Mouse (Mus musculus) intestine, embryonic 15.5 days (tissue): ENCODE measurements around the gene Rab26. TPM values are rescaled to one million over a fixed set of nuclear protein-coding genes. Genes with fewer than 3 reads are reported as not detected.

Source experiments
- ATAC-seq: fragments of 200-750 bp; cut with Nextera tagmentation; 2 replicates; pipeline ENCODE4 v1.8.0; 2017; ENCODE audit warnings: moderate TSS enrichment, moderate library complexity
- H3K27ac ChIP-seq: fragments of 300-500 bp; sonication (generic); 2 replicates; pipeline ENCODE4 v1.5.1; 2015; ENCODE audit warnings: mild to moderate bottlenecking, inconsistent platforms
- H3K27me3 ChIP-seq: fragments of 300-500 bp; sonication (generic); replicated peaks from 2 replicates; pipeline ENCODE4 v1.6.1; 2015; ENCODE audit warnings: inconsistent platforms
- H3K36me3 ChIP-seq: fragments of 300-500 bp; sonication (generic); 2 replicates; pipeline ENCODE4 v1.6.1; 2015; ENCODE audit warnings: inconsistent platforms
- H3K4me1 ChIP-seq: fragments of 300-500 bp; sonication (generic); replicated peaks from 2 replicates; pipeline ENCODE4 v1.6.1; 2015; ENCODE audit warnings: inconsistent platforms
- H3K4me2 ChIP-seq: fragments of 300-500 bp; sonication (generic); replicated peaks from 2 replicates; pipeline ENCODE4 v1.6.1; 2015; ENCODE audit warnings: mild to moderate bottlenecking, inconsistent platforms
- H3K4me3 ChIP-seq: fragments of 300-500 bp; sonication (generic); replicated peaks from 2 replicates; pipeline ENCODE4 v1.5.1; 2015; ENCODE audit warnings: inconsistent platforms
- H3K9ac ChIP-seq: fragments of 300-500 bp; sonication (generic); 2 replicates; pipeline ENCODE4 v1.6.1; 2015; ENCODE audit warnings: inconsistent platforms
- H3K9me3 ChIP-seq: fragments of 300-500 bp; sonication (generic); 2 replicates; pipeline ENCODE4 v1.6.1; 2016; ENCODE audit warnings: inconsistent platforms
- whole genome bisulfite sequencing: fragments of 180-500 bp; shearing (Covaris S2); methylation state at CpG from one replicate; pipeline ENCODE4 v1.1.7; 2015; 5-methylcytosine and 5-hydroxymethylcytosine counted together
- polyA plus RNA-seq: library from polyadenylated mRNA; unstranded; fragments of >200 nt; fragmentation: Nextera tagmentation; extraction: Ambion mirVana; gene quantifications from 2 replicates; pipeline ENCODE4 v1.2.1, GENCODE M21; 2015

The Rab26 gene
- polyA plus RNA-seq, 1 experiment from 2014 or later: 5.2 TPM

GRCm38 (mm10) chr17:24560301-24561028 lies 26.5 kb upstream of the Rab26 start:
- H3K4me1 ChIP-seq: peaks cover 27% of the 10 kb centered on the region
- no peak overlapping the region for H3K27ac ChIP-seq
- no peaks in the 10 kb centered on the region for H3K36me3 ChIP-seq
- no peak overlapping the region for H3K9ac ChIP-seq
- no peak for ATAC-seq
- H3K27me3 ChIP-seq: no peaks in the 10 kb centered on the region
- no peak overlapping the region for H3K4me3 ChIP-seq
- H3K4me2 ChIP-seq: no peak overlapping the region
- 83% methylated on average over 5 of the region's 5 CpGs for WGBS
- H3K9me3 ChIP-seq: no peaks in the 10 kb centered on the region

- ATAC-seq: peak; percentile 69
- 61% methylated on average over 3 of the region's 3 CpGs for WGBS
- Histone ChIP-seq H3K36me3 (no peaks in the 10 kb centered on the region), H3K9me3 (no peaks in the 10 kb centered on the region), H3K9ac (peak overlapping the region; percentile 12; the same call in 1 of the 2 replicates), H3K27me3 (no peaks in the 10 kb centered on the region), H3K27ac (peak overlapping the region; percentile 85), H3K4me3 (no peak overlapping the region), H3K4me2 (peak overlapping the region; percentile 33; the same call in 1 of the 2 replicates), H3K4me1 (peaks cover 24% of the 10 kb centered on the region)
Measured at GRCm38 (mm10) chr17:24559146-24559545, 25.1 kb upstream of the Rab26 start.

- peak overlapping the region; percentile 85 for H3K27ac ChIP-seq
- no peaks in the 10 kb centered on the region for H3K9me3 ChIP-seq
- H3K27me3 ChIP-seq: no peaks in the 10 kb centered on the region
- peak overlapping the region; percentile 33; the same call in 1 of the 2 replicates for H3K4me2 ChIP-seq
- ATAC-seq: peak; percentile 67
- WGBS: 40% methylated on average over 4 of the region's 4 CpGs
- H3K4me1 ChIP-seq: peaks cover 24% of the 10 kb centered on the region
- 0 out of 2 replicates have a peak overlapping the region, but pooled peaks have one; percentile 12 for H3K9ac ChIP-seq
- H3K4me3 ChIP-seq: no peak overlapping the region
- no peaks in the 10 kb centered on the region for H3K36me3 ChIP-seq
Measured at GRCm38 (mm10) chr17:24558600-24559099, 24.6 kb upstream of the Rab26 start.

GRCm38 (mm10) chr17:24557091-24557490 lies 23.1 kb upstream of the Rab26 start:
- Histone ChIP-seq H3K27me3 (no peaks in the 10 kb centered on the region), H3K27ac (no peak overlapping the region; the same call in 1 of the 2 replicates)
- WGBS: 66% methylated on average over 7 of the region's 7 CpGs

GRCm38 (mm10) chr17:24551050-24551444 lies 17.0 kb upstream of the Rab26 start:
- Histone ChIP-seq H3K9me3 (no peaks in the 10 kb centered on the region), H3K4me3 (peak overlapping the region; percentile 95), H3K9ac (peak overlapping the region; percentile 97), H3K27me3 (no peaks in the 10 kb centered on the region), H3K4me1 (peaks cover 17% of the 10 kb centered on the region), H3K27ac (no peak overlapping the region), H3K4me2 (peak overlapping the region; percentile 83), H3K36me3 (no peaks in the 10 kb centered on the region)
- 57% methylated on average over 3 of the region's 3 CpGs for WGBS
- ATAC-seq: no peak

More at GRCm38 (mm10) chr17:24557091-24557490, 23.1 kb upstream of the Rab26 start:
- H3K9ac ChIP-seq: no peak overlapping the region
- H3K4me3 ChIP-seq: no peak overlapping the region
- no peaks in the 10 kb centered on the region for H3K9me3 ChIP-seq
- H3K4me2 ChIP-seq: no peak overlapping the region
- H3K36me3 ChIP-seq: no peaks in the 10 kb centered on the region
- ATAC-seq: no peak
- H3K4me1 ChIP-seq: peaks cover 26% of the 10 kb centered on the region

- peak overlapping the region; percentile 98 for H3K27ac ChIP-seq
Measured at GRCm38 (mm10) chr17:24550416-24551049, 16.5 kb upstream of the Rab26 start.

GRCm38 (mm10) chr17:24549618-24550415 lies 15.8 kb upstream of the Rab26 start, which contains the start of gene Pkd1:
TSS of gene Pkd1 (plus strand) at chr17:24549834.
- under 1% methylated on average over 70 of the region's 72 CpGs for WGBS

More at GRCm38 (mm10) chr17:24550416-24551049, 16.5 kb upstream of the Rab26 start:
- H3K4me2 ChIP-seq: peak overlapping the region; percentile 83
- peaks cover 19% of the 10 kb centered on the region for H3K4me1 ChIP-seq
- no peaks in the 10 kb centered on the region for H3K36me3 ChIP-seq
- peak overlapping the region; percentile 95 for H3K4me3 ChIP-seq
- WGBS: under 1% methylated on average over 44 of the region's 44 CpGs
- ATAC-seq: peak; percentile 68
- H3K27me3 ChIP-seq: no peaks in the 10 kb centered on the region
- H3K9me3 ChIP-seq: no peaks in the 10 kb centered on the region
- H3K9ac ChIP-seq: peak overlapping the region; percentile 97

GRCm38 (mm10) chr17:24548921-24549617 lies 15.1 kb upstream of the Rab26 start:
- H3K9me3 ChIP-seq: no peaks in the 10 kb centered on the region
- peak; percentile 37 for ATAC-seq
- peak overlapping the region; percentile 83 for H3K4me2 ChIP-seq
- H3K4me1 ChIP-seq: peaks cover 19% of the 10 kb centered on the region
- H3K9ac ChIP-seq: peak overlapping the region; percentile 36
- no peaks in the 10 kb centered on the region for H3K36me3 ChIP-seq
- H3K4me3 ChIP-seq: peak overlapping the region; percentile 95
- H3K27ac ChIP-seq: peak overlapping the region; percentile 77
- H3K27me3 ChIP-seq: no peaks in the 10 kb centered on the region
- WGBS: 1% methylated on average over 23 of the region's 23 CpGs

More at GRCm38 (mm10) chr17:24549618-24550415, 15.8 kb upstream of the Rab26 start, which contains the start of gene Pkd1:
- Histone ChIP-seq H3K4me1 (peaks cover 19% of the 10 kb centered on the region), H3K27me3 (no peaks in the 10 kb centered on the region), H3K9ac (peak within 1 kb of the TSS; percentile 97), H3K9me3 (no peaks in the 10 kb centered on the region), H3K36me3 (no peaks in the 10 kb centered on the region), H3K27ac (peak within 1 kb of the TSS; percentile 98), H3K4me2 (peak within 1 kb of the TSS; percentile 83), H3K4me3 (peak within 1 kb of the TSS; percentile 95)
- peak; percentile 96 for ATAC-seq

GRCm38 (mm10) chr17:24548435-24548834 lies 14.4 kb upstream of the Rab26 start:
- H3K4me2 ChIP-seq: peak overlapping the region; percentile 83
- H3K27ac ChIP-seq: peak overlapping the region; percentile 11; the same call in 1 of the 2 replicates
- peaks cover 19% of the 10 kb centered on the region for H3K4me1 ChIP-seq
- no peaks in the 10 kb centered on the region for H3K36me3 ChIP-seq
- 30% methylated on average over 9 of the region's 9 CpGs for WGBS
- no peak for ATAC-seq
- peak overlapping the region; percentile 95 for H3K4me3 ChIP-seq
- no peak overlapping the region for H3K9ac ChIP-seq
- H3K9me3 ChIP-seq: no peaks in the 10 kb centered on the region
- no peaks in the 10 kb centered on the region for H3K27me3 ChIP-seq

GRCm38 (mm10) chr17:24546234-24546633 lies 12.2 kb upstream of the Rab26 start:
- no peaks in the 10 kb centered on the region for H3K9me3 ChIP-seq
- no peaks in the 10 kb centered on the region for H3K27me3 ChIP-seq
- ATAC-seq: no peak
- no peak overlapping the region for H3K4me3 ChIP-seq
- H3K27ac ChIP-seq: no peak overlapping the region
- H3K4me1 ChIP-seq: peaks cover 10% of the 10 kb centered on the region
- H3K36me3 ChIP-seq: no peaks in the 10 kb centered on the region
- 58% methylated on average over 3 of the region's 3 CpGs for WGBS
- H3K9ac ChIP-seq: no peak overlapping the region
- no peak overlapping the region for H3K4me2 ChIP-seq

GRCm38 (mm10) chr17:24545247-24545646 lies 11.2 kb upstream of the Rab26 start:
- no peak overlapping the region for H3K4me3 ChIP-seq
- peaks cover 2% of the 10 kb centered on the region for H3K4me1 ChIP-seq
- H3K9ac ChIP-seq: no peak overlapping the region
- no peaks in the 10 kb centered on the region for H3K36me3 ChIP-seq
- no peaks in the 10 kb centered on the region for H3K9me3 ChIP-seq
- H3K4me2 ChIP-seq: no peak overlapping the region
- 92% methylated on average over 2 of the region's 2 CpGs for WGBS
- no peaks in the 10 kb centered on the region for H3K27me3 ChIP-seq
- H3K27ac ChIP-seq: no peak overlapping the region
- no peak for ATAC-seq
